In the genomic region with DNA sequence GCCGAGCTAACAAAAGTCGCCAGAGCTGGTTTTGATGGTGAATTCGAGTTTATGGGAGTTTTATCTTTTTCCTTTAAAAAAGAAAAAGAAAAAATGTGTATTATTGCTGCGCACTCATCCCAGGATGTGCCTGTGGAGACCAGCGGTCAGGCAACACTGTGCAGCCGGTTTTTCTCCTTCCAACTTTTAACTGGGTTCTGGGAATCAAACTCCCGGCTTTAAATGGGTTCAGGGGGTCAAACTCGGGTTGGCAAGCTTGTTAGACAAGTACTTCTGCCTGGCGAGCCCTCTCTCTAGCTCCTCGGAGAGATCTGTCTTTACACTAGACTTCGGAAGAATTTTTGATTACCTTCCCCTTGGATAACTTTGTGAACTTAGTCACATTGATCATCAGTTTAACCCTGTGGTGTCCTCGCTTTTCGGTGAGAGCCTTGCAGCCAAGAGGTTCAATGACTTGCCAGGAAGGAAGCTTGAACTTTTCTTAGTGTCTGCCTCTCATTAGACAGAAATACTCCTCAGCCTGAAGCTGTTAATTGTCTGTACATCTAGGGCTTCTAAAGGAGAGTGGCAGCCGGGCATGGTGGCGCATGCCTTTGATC, we compare ENCODE assay signal across 8 mouse cellular contexts. TPM values are rescaled to one million over a fixed set of nuclear protein-coding genes. Genes with fewer than 3 reads are reported as not detected.
DNase-seq lines count a peak whose midpoint lies in the region; ATAC-seq and TF ChIP-seq lines count a peak whose summit lies in the region.

No protein-coding gene starts in this region.

- TF ChIP-seq CTCF in heart, adult 2 months (IDR thresholded peaks at IDR 0.05) = no peak
- TF ChIP-seq CTCF in spleen, adult 2 months (IDR thresholded peaks at IDR 0.05; ENCODE audit: extremely low read depth, insufficient read depth, insufficient read length, insufficient replicate concordance) = no peak

- peak overlapping the region; percentile 3; the same call in 1 of the 2 replicates for H3K27ac ChIP-seq in heart, adult 2 months
- no peak overlapping the region for H3K27ac ChIP-seq in spleen, adult 2 months (ENCODE audit: insufficient read depth, low read length)
- H3K27ac ChIP-seq in liver, embryonic 12.5 days = no peak overlapping the region
- H3K27ac ChIP-seq in stomach, embryonic 16.5 days (ENCODE audit: low read length) = peak overlapping the region; percentile 85

- H3K4me3 ChIP-seq in heart, adult 2 months = peak overlapping the region; percentile 81
- peak overlapping the region; percentile 68; the same call in 1 of the 2 replicates for H3K4me3 ChIP-seq in spleen, adult 2 months (ENCODE audit: extremely low read depth, insufficient read depth, insufficient read length)
- H3K4me3 ChIP-seq in liver, embryonic 12.5 days = peak overlapping the region; percentile 59
- peak overlapping the region; percentile 68 for H3K4me3 ChIP-seq in stomach, embryonic 16.5 days (replicated peaks; ENCODE audit: low read length)

- peaks cover 3% of the 10 kb centered on the region for H3K4me1 ChIP-seq in heart, adult 2 months (ENCODE audit: control insufficient read depth, insufficient read depth, low read length)
- H3K4me1 ChIP-seq in spleen, adult 2 months (ENCODE audit: control insufficient read depth, insufficient read depth, insufficient read length) = peaks cover 8% of the 10 kb centered on the region
- peaks cover 14% of the 10 kb centered on the region for H3K4me1 ChIP-seq in liver, embryonic 12.5 days
- H3K4me1 ChIP-seq in stomach, embryonic 16.5 days (ENCODE audit: control insufficient read depth, insufficient read depth, low read length) = peaks cover 9% of the 10 kb centered on the region; the same call in 1 of the 2 replicates

- TF ChIP-seq EP300 in heart, adult 2 months (IDR thresholded peaks at IDR 0.05; ENCODE audit: insufficient read depth, low read depth, low read length) = no peak

- no peaks in the 10 kb centered on the region for H3K9me3 ChIP-seq in liver, embryonic 12.5 days (replicated peaks)
- H3K9me3 ChIP-seq in stomach, embryonic 16.5 days (replicated peaks; ENCODE audit: control insufficient read depth, low read length) = no peaks in the 10 kb centered on the region

- WGBS in heart, adult 2 months = 40% methylated on average over 15 of the region's 15 CpGs
- 42% methylated on average over 15 of the region's 15 CpGs for WGBS in spleen, adult 2 months
- WGBS in liver, embryonic 12.5 days (ENCODE audit: insufficient replicate concordance) = 28% methylated on average over 15 of the region's 15 CpGs
- WGBS in stomach, embryonic 16.5 days = 25% methylated on average over 15 of the region's 15 CpGs

- H3K4me2 ChIP-seq in liver, embryonic 12.5 days = peak overlapping the region; percentile 83
- H3K4me2 ChIP-seq in stomach, embryonic 16.5 days (ENCODE audit: low read depth, low read length) = peak overlapping the region; percentile 90

- H3K9ac ChIP-seq in heart, adult 2 months (ENCODE audit: low read depth, low read length) = no peak overlapping the region
- no peak overlapping the region for H3K9ac ChIP-seq in liver, embryonic 12.5 days
- peak overlapping the region; percentile 79 for H3K9ac ChIP-seq in stomach, embryonic 16.5 days (ENCODE audit: low read length)

- H3K79me2 ChIP-seq in heart, adult 2 months (replicated peaks; ENCODE audit: control insufficient read depth, insufficient read depth, low read length) = no peaks in the 10 kb centered on the region

- no peak for DNase-seq in heart, adult 2 months
- no peak for DNase-seq in heart, postnatal 25 days (ENCODE audit: low spot score)
- no peak for DNase-seq in spleen, adult 2 months (ENCODE audit: low read depth in 1 of 2, low spot score in 2 of 2)
- no peak for DNase-seq in spleen, postnatal 4 days (ENCODE audit: low spot score in 2 of 2)
- DNase-seq in ovary, adult 18-20 months (ENCODE audit: low spot score) = no peak
- no peak for DNase-seq in adrenal gland, postnatal 36 days

- no peaks in the 10 kb centered on the region for H3K36me3 ChIP-seq in heart, adult 2 months (ENCODE audit: control insufficient read depth, insufficient read depth, low read length)
- no peaks in the 10 kb centered on the region for H3K36me3 ChIP-seq in spleen, adult 2 months (ENCODE audit: control insufficient read depth, insufficient read depth, low read length)
- no peaks in the 10 kb centered on the region for H3K36me3 ChIP-seq in liver, embryonic 12.5 days
- H3K36me3 ChIP-seq in stomach, embryonic 16.5 days (ENCODE audit: control insufficient read depth, insufficient read depth, low read length) = no peaks in the 10 kb centered on the region

- intact Hi-C loops in heart, adult 2 months (cut with DNase I) = no loop called here
- intact Hi-C loops in heart, postnatal 25 days (cut with DNase I) = no loop called here

- ATAC-seq in liver, embryonic 12.5 days = no peak
- ATAC-seq in stomach, embryonic 16.5 days (ENCODE audit: insufficient read depth, low FRiP score) = no peak

- no peaks in the 10 kb centered on the region for H3K27me3 ChIP-seq in heart, adult 2 months (ENCODE audit: control insufficient read depth, insufficient read depth, low read length)
- peaks cover 14% of the 10 kb centered on the region for H3K27me3 ChIP-seq in spleen, adult 2 months (ENCODE audit: control insufficient read depth, insufficient read depth, low read length)
- H3K27me3 ChIP-seq in liver, embryonic 12.5 days (replicated peaks) = peaks cover 49% of the 10 kb centered on the region
- H3K27me3 ChIP-seq in stomach, embryonic 16.5 days (ENCODE audit: control insufficient read depth, insufficient read depth, low read length) = 0 out of 2 replicates have a peak, but pooled peaks cover 5% of the 10 kb centered on the region

- no peak for TF ChIP-seq POLR2A in heart, adult 2 months (IDR thresholded peaks at IDR 0.05; ENCODE audit: insufficient read depth, low read depth, low read length)
- no peak for TF ChIP-seq POLR2A in spleen, adult 2 months (IDR thresholded peaks at IDR 0.05; ENCODE audit: low read depth, low read length)

RNA-seq across cellular contexts. Expression of a gene that starts 0.7 kb away (rescaled TPM):
- total RNA-seq in heart, adult 2 months (2021) = 1 to 10 TPM; 1.8 to 1.9 TPM
- 0.61 and 0.91 TPM in 2 replicates for polyA plus RNA-seq in heart, adult 2 months (2012; rRNA removed)
- 1 to 10 TPM; 2.0 to 3.0 TPM for total RNA-seq in heart, postnatal 25 days (2021)
- polyA plus RNA-seq in spleen, adult 2 months (2012; rRNA removed) = 0.78 and 1.3 TPM in 2 replicates
- 0.11 and 0.30 TPM in 2 replicates for polyA plus RNA-seq in liver, embryonic 12.5 days (2016; fragmentation: Nextera tagmentation; extraction: Ambion mirVana)
- 5.7 and 5.8 TPM in 2 replicates for polyA plus RNA-seq in stomach, embryonic 16.5 days (2015; fragmentation: Nextera tagmentation; extraction: Ambion mirVana)
- 10 to 100 TPM in 1 of 2 experiments, 1 to 10 TPM in 1; 3.1 to 10.6 TPM for total RNA-seq in adrenal gland, postnatal 36 days (2021)

RNA-seq across cellular contexts. Expression of a gene that starts 13.1 kb away (rescaled TPM):
- 10 to 100 TPM; 82.1 to 92.2 TPM for total RNA-seq in heart, adult 2 months (2021)
- 45.5 and 55.9 TPM in 2 replicates for polyA plus RNA-seq in heart, adult 2 months (2012; rRNA removed)
- total RNA-seq in heart, postnatal 25 days (2021) = 10 to 100 TPM; 67.8 to 72.4 TPM
- polyA plus RNA-seq in spleen, adult 2 months (2012; rRNA removed) = 66.8 and 181 TPM in 2 replicates
- 20.0 and 20.3 TPM in 2 replicates for polyA plus RNA-seq in liver, embryonic 12.5 days (2016; fragmentation: Nextera tagmentation; extraction: Ambion mirVana)
- 37.5 and 41.7 TPM in 2 replicates for polyA plus RNA-seq in stomach, embryonic 16.5 days (2015; fragmentation: Nextera tagmentation; extraction: Ambion mirVana)
- total RNA-seq in adrenal gland, postnatal 36 days (2021) = 100 to 1,000 TPM; 159 to 213 TPM

Comparison
In these comparisons a context has a peak if more than half of its experiments do, and no peak if none do; other contexts are left out.
1. H3K27ac ChIP-seq: peak in heart, adult 2 months (single experiment) and stomach, embryonic 16.5 days (single experiment); none in spleen, adult 2 months (single experiment) and liver, embryonic 12.5 days (single experiment).
2. Peak in every context shown above with its lines, with median percentiles within 50 percentile points of each other: H3K4me3 ChIP-seq.